Mouse (Mus musculus): ENCODE results near the gene Arhgap15. TPM values are rescaled to one million over a fixed set of nuclear protein-coding genes. Genes with fewer than 3 reads are reported as not detected.

The Arhgap15 gene
- polyA plus RNA-seq, 1 experiment, result 9.5 TPM

- Histone ChIP-seq H3K4me3 (ENCODE audit: control insufficient read depth, insufficient read depth, low read length) (no peak overlapping the region), H3K27me3 (ENCODE audit: control insufficient read depth, insufficient read depth, low read length) (no peaks in the 10 kb centered on the region), H3K36me3 (ENCODE audit: control insufficient read depth, insufficient read depth, low read length) (peaks cover 2% of the 10 kb centered on the region), H3K27ac (ENCODE audit: control insufficient read depth, insufficient read depth, low read length) (no peak overlapping the region), H3K4me1 (replicated peaks; ENCODE audit: control insufficient read depth, insufficient read depth, low read length) (no peaks in the 10 kb centered on the region)
- TF ChIP-seq CTCF (IDR thresholded peaks at IDR 0.05; ENCODE audit: borderline replicate concordance, control insufficient read depth, extremely low read depth, insufficient read depth, low read length, poor library complexity) (no peak), POLR2A (IDR thresholded peaks at IDR 0.05; ENCODE audit: control insufficient read depth, extremely low read depth, insufficient read depth, low read length, poor library complexity) (no peak)
- 97% methylated on average over 9 of the region's 9 CpGs for WGBS
- DNase-seq, result no peak
Measured at GRCm38 (mm10) chr2:44060306-44060705, 311.7 kb downstream of the Arhgap15 start.

GRCm38 (mm10) chr2:44060716-44061115, 312.1 kb downstream of the Arhgap15 start:
- 98% methylated on average over 8 of the region's 8 CpGs for WGBS
- Histone ChIP-seq H3K36me3 (ENCODE audit: control insufficient read depth, insufficient read depth, low read length) (peaks cover 5% of the 10 kb centered on the region), H3K27me3 (ENCODE audit: control insufficient read depth, insufficient read depth, low read length) (no peaks in the 10 kb centered on the region), H3K4me1 (replicated peaks; ENCODE audit: control insufficient read depth, insufficient read depth, low read length) (no peaks in the 10 kb centered on the region), H3K27ac (ENCODE audit: control insufficient read depth, insufficient read depth, low read length) (no peak overlapping the region), H3K4me3 (ENCODE audit: control insufficient read depth, insufficient read depth, low read length) (no peak overlapping the region)
- DNase-seq, result no peak
- no peak for TF ChIP-seq CTCF (IDR thresholded peaks at IDR 0.05; ENCODE audit: borderline replicate concordance, control insufficient read depth, extremely low read depth, insufficient read depth, low read length, poor library complexity)
- no peak for TF ChIP-seq POLR2A (IDR thresholded peaks at IDR 0.05; ENCODE audit: control insufficient read depth, extremely low read depth, insufficient read depth, low read length, poor library complexity)

- H3K4me1 ChIP-seq (replicated peaks; ENCODE audit: control insufficient read depth, insufficient read depth, low read length), result no peaks in the 10 kb centered on the region
- no peaks in the 10 kb centered on the region for H3K27me3 ChIP-seq (ENCODE audit: control insufficient read depth, insufficient read depth, low read length)
- TF ChIP-seq CTCF (IDR thresholded peaks at IDR 0.05; ENCODE audit: borderline replicate concordance, control insufficient read depth, extremely low read depth, insufficient read depth, low read length, poor library complexity), result no peak
- no peak for TF ChIP-seq POLR2A (IDR thresholded peaks at IDR 0.05; ENCODE audit: control insufficient read depth, extremely low read depth, insufficient read depth, low read length, poor library complexity)
- 81% methylated on average over 5 of the region's 5 CpGs for WGBS
- no peak overlapping the region for H3K4me3 ChIP-seq (ENCODE audit: control insufficient read depth, insufficient read depth, low read length)
- H3K36me3 ChIP-seq (ENCODE audit: control insufficient read depth, insufficient read depth, low read length), result peaks cover 5% of the 10 kb centered on the region
- no peak overlapping the region for H3K27ac ChIP-seq (ENCODE audit: control insufficient read depth, insufficient read depth, low read length)
- DNase-seq, result no peak
Measured at GRCm38 (mm10) chr2:44065067-44065466, 316.4 kb downstream of the Arhgap15 start.

GRCm38 (mm10) chr2:44068151-44068840, 319.7 kb downstream of the Arhgap15 start:
- no peak overlapping the region for H3K27ac ChIP-seq (ENCODE audit: control insufficient read depth, insufficient read depth, low read length)
- H3K4me3 ChIP-seq (ENCODE audit: control insufficient read depth, insufficient read depth, low read length), result no peak overlapping the region
- H3K27me3 ChIP-seq (ENCODE audit: control insufficient read depth, insufficient read depth, low read length), result no peaks in the 10 kb centered on the region
- no peak for TF ChIP-seq CTCF (IDR thresholded peaks at IDR 0.05; ENCODE audit: borderline replicate concordance, control insufficient read depth, extremely low read depth, insufficient read depth, low read length, poor library complexity)
- no peak for TF ChIP-seq POLR2A (IDR thresholded peaks at IDR 0.05; ENCODE audit: control insufficient read depth, extremely low read depth, insufficient read depth, low read length, poor library complexity)
- peaks cover 5% of the 10 kb centered on the region for H3K36me3 ChIP-seq (ENCODE audit: control insufficient read depth, insufficient read depth, low read length)
- H3K4me1 ChIP-seq (replicated peaks; ENCODE audit: control insufficient read depth, insufficient read depth, low read length), result no peaks in the 10 kb centered on the region
- DNase-seq, result no peak
- 83% methylated on average over 7 of the region's 7 CpGs for WGBS

- 95% methylated on average over 2 of the region's 2 CpGs for WGBS
- Histone ChIP-seq H3K36me3 (ENCODE audit: control insufficient read depth, insufficient read depth, low read length) (peaks cover 5% of the 10 kb centered on the region), H3K4me1 (replicated peaks; ENCODE audit: control insufficient read depth, insufficient read depth, low read length) (no peaks in the 10 kb centered on the region), H3K27ac (ENCODE audit: control insufficient read depth, insufficient read depth, low read length) (no peak overlapping the region), H3K27me3 (ENCODE audit: control insufficient read depth, insufficient read depth, low read length) (no peaks in the 10 kb centered on the region), H3K4me3 (ENCODE audit: control insufficient read depth, insufficient read depth, low read length) (no peak overlapping the region)
- no peak for DNase-seq
- no peak for TF ChIP-seq CTCF (IDR thresholded peaks at IDR 0.05; ENCODE audit: borderline replicate concordance, control insufficient read depth, extremely low read depth, insufficient read depth, low read length, poor library complexity)
- no peak for TF ChIP-seq POLR2A (IDR thresholded peaks at IDR 0.05; ENCODE audit: control insufficient read depth, extremely low read depth, insufficient read depth, low read length, poor library complexity)
Measured at GRCm38 (mm10) chr2:44068906-44069305, 320.3 kb downstream of the Arhgap15 start.

GRCm38 (mm10) chr2:44076570-44076969, 327.9 kb downstream of the Arhgap15 start:
- Histone ChIP-seq H3K4me1 (replicated peaks; ENCODE audit: control insufficient read depth, insufficient read depth, low read length) (no peaks in the 10 kb centered on the region), H3K27me3 (ENCODE audit: control insufficient read depth, insufficient read depth, low read length) (no peaks in the 10 kb centered on the region), H3K36me3 (ENCODE audit: control insufficient read depth, insufficient read depth, low read length) (no peaks in the 10 kb centered on the region), H3K4me3 (ENCODE audit: control insufficient read depth, insufficient read depth, low read length) (no peak overlapping the region), H3K27ac (ENCODE audit: control insufficient read depth, insufficient read depth, low read length) (no peak overlapping the region)
- TF ChIP-seq CTCF (IDR thresholded peaks at IDR 0.05; ENCODE audit: borderline replicate concordance, control insufficient read depth, extremely low read depth, insufficient read depth, low read length, poor library complexity) (no peak), POLR2A (IDR thresholded peaks at IDR 0.05; ENCODE audit: control insufficient read depth, extremely low read depth, insufficient read depth, low read length, poor library complexity) (no peak)
- no peak for DNase-seq

GRCm38 (mm10) chr2:44080530-44080929, 331.9 kb downstream of the Arhgap15 start:
- Histone ChIP-seq H3K27ac (ENCODE audit: control insufficient read depth, insufficient read depth, low read length) (no peak overlapping the region), H3K4me1 (replicated peaks; ENCODE audit: control insufficient read depth, insufficient read depth, low read length) (no peaks in the 10 kb centered on the region), H3K27me3 (ENCODE audit: control insufficient read depth, insufficient read depth, low read length) (no peaks in the 10 kb centered on the region), H3K36me3 (ENCODE audit: control insufficient read depth, insufficient read depth, low read length) (no peaks in the 10 kb centered on the region), H3K4me3 (ENCODE audit: control insufficient read depth, insufficient read depth, low read length) (no peak overlapping the region)
- WGBS, result 97% methylated on average over 6 of the region's 6 CpGs
- DNase-seq, result no peak
- TF ChIP-seq POLR2A (IDR thresholded peaks at IDR 0.05; ENCODE audit: control insufficient read depth, extremely low read depth, insufficient read depth, low read length, poor library complexity) (no peak), CTCF (IDR thresholded peaks at IDR 0.05; ENCODE audit: borderline replicate concordance, control insufficient read depth, extremely low read depth, insufficient read depth, low read length, poor library complexity) (no peak)
